Mouse (Mus musculus) adipocyte (in vitro differentiated cells): Measurements from ENCODE around the gene Wdr90.

Source experiments
- DNase-seq: peaks from one replicate; pipeline ENCODE4 v3.0.0-alpha.2; 2016; ENCODE audit warnings: low spot score

Wdr90 gene

DNA sequence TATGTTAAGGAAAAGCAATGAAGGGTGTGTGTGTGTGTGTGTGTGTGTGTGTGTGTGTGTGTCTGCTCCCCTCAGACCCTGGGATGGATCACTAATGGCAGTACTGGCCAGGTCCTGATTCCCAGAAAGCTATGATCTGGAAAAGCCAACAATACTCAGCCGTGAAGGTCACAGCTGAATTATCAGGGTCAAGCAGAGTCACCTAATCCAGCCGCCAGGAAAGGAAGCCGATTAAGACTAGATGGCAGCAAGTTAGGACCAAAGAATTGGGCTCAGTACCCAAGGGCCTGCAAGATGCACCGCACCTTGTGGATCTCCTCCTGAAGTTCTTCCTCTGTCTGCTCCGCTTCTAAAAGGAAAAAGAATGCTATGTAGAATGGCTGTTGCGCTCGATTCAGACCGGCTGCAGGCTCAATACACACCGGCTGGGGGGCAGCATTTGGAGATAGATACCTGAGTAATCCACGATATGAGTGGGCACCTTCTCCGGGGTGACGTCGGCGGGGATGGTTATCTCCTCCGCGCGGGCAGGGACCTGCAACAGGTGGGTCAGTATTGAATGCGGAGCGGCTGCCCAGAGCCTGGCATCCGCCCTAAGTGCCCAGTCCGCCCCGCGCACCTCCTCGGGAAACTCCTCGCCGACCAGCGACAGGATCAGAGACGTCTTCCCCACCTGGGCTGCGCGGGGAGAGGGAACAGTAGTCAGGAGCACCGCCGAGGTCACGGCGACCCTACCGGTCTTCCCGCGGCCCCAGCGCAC, 17.5 kb downstream of the Wdr90 start:
- DNase-seq: no peak

DNA sequence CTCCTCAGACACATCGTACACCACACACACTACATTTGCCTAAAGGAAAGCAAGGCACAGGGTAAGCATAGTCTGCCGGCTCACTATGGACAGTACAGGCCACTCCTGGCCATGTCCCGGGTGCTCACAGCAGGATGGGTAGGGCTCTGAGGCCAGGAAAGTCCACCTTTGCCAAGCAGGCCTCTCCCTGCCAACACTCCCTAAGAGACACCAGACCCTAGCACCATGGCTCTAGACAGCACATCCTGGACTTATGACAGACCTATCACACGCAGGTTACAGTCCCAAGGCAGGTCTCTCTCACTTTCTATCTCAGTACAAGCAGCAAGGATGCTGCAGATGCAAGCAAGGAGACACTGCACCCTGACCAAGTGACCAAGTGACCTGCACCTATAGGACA, 18.2 kb downstream of the Wdr90 start:
- no peak for DNase-seq

DNA sequence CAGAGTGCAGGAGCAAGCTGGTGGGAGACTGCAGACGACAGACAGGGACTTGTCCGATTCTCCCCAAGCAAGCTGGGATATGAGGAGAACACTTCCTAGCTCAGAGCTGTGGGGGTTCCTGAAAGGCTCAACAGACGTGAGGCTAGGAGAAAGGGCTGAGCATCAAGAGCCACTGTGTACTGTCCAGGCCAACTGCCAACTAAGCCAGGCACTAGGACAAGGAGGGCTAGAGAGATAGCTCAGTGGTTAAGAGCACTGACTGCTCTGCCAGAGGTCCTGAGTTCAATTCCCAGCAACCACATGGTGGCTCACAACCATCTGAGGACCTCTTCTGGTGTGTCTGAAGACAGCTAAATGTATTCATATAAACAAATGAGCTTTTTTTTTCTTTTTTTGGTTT, 18.8 kb downstream of the Wdr90 start:
- peak; percentile 63 for DNase-seq

- DNase-seq: no peak
Observed at GRCm38 (mm10) chr17:25841117-25841880, 20.0 kb downstream of the Wdr90 start, which contains the start of gene Gm20683. Gene Gm20683 (minus strand): TSS chr17:25841763.

DNA sequence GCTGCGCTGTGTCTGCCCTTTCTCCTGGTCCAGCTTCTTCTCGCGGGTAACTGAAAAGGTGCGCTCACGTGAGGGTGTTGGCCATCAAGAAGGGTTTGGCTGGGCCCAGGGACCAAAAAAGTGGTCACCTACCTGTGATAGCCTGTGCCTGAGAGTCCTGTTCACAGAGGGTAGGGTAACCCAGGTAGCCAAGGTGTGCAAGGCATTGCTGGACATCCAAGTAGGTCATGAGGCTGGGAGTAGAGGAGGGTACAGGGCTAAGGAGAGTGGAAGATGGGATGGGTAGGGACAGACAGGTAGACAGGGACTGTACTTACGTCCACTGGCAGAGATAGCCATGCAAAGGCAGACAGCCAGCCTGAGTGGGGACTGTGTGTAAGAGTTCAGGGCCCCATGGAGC, 20.8 kb downstream of the Wdr90 start:
- no peak for DNase-seq

- peak; percentile 76 for DNase-seq
Observed at GRCm38 (mm10) chr17:25839455-25840235, 21.7 kb downstream of the Wdr90 start.

DNA sequence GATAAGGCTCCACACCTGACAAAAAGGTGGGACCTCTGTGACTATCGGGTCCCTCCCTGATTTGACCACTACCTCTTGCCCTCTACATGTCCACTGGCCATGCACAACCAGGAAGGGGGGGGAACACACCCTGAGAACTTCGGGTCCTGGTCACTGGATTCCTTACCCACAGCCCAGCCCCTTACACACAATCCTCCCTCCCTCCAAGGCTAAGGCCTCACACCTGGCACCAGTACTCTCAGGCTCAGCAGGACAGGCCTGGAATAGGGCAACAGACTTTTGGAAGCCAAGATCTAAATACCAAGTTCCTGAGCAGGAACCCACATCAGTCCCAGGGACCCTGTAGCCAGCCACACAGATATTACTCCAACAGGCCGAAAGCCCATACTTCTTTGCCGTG, 22.4 kb downstream of the Wdr90 start:
- no peak for DNase-seq

DNA sequence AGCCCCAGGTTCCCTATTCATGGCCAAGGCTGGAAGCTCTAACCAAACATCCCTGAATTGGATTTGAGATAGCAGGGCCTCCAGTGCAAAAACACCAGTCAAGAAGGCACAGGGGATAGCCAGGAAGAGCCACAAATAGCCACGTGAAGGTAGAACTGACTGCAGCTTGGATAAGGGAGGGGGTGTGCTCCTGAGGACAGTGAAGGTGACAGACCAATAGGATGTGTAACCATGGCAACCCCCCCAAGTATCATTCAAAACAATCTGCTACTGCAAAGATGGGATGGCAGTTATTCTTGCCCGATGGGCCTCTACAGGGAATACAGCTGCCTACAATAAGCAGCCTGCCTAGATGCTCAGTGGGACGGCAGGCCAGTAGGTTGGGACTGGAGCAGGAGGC, 23.8 kb downstream of the Wdr90 start:
- DNase-seq: no peak

DNA sequence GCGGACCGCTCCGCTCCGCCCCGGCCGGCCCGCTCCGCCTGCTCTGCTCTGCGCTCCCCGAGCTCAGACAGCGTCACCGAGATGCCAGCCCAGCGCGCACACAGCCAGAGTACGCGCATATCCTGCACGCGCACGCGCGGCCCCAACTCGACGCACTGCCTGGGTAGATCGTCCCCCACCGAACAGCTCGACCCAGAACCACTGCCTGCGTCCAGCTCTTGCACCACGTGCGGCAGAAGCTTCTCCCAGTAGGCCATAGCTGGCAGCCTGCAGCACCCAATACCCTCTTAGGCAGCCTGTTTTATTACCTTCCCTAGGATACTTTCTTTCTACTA, 24.3 kb downstream of the Wdr90 start, which contains the start of gene Rhbdl1:
Gene Rhbdl1 (minus strand): TSS at position 220 of the 335 bp plus-strand sequence.
- no peak for DNase-seq

GRCm38 (mm10) chr17:25836397-25837075, 24.8 kb downstream of the Wdr90 start:
- DNase-seq: peak; percentile 62

DNA sequence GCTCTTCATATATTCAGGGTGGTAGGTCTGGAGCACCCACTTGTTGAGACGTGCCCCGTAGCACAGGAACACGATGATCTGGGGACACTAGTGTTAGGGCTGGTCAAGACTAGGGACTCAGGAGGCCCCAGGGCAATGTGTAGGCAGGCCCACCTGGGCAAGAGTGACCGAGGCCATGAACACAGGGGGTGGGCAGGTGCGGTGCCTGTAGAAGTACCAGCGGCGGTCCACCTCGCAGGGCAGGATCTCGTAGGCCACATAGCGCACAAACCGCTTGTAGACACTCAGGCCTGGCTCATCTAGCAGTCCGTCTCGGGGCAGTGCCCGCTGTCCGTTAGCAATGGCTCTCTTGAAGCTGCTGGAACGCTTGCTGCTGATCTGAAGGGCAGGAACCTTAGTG, 25.5 kb downstream of the Wdr90 start:
- no peak for DNase-seq

DNA sequence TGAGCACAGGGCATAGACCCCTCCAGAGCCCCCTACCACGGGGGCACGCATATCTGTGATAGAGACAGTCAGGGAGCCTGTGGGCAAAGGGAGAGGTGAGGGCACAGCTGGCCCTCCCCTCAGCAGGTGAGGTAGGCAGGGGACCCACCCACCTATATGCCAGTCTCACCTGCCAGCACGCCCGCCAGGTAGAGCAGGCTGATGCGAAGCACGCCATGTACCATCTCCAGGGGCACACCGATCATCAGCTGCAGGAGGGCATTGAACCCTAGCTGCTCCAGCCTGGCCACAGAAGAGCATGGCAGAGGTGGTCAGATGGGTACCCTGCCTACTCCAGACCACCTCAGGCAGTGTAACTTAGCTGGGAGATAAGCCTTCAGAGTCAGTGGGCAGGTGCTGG, 26.0 kb downstream of the Wdr90 start:
- DNase-seq: no peak

DNA sequence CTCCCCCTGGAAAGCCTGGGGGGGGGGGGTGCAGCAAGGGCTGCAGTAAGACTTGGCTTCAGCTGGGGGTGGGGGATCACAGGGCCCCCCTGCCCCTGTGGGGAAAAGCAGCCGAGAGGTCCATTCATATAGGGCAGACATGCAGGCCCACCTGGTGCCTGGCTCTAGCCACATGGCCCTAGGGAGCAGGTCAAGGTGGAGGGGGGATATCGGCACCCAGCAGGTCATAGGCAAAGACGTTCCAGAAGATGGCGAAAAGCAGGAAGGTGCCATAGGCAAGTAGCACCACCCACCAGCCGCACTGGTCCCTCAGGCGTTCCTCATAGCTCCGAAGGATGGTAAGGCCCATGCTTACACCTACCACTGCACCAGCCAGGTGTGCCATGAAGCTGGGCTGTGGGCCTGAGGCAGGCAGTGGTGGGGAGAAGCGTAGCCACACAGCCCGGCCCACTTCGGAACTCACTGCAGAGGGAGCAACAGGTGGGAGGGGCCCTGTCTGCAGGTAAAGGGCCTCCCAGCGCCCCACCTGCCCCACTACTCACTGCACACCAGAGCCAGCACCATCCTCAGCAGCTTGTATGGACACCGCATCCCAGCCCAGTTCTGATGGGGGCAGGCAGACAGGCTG, 26.6 kb downstream of the Wdr90 start:
- DNase-seq: no peak

DNA sequence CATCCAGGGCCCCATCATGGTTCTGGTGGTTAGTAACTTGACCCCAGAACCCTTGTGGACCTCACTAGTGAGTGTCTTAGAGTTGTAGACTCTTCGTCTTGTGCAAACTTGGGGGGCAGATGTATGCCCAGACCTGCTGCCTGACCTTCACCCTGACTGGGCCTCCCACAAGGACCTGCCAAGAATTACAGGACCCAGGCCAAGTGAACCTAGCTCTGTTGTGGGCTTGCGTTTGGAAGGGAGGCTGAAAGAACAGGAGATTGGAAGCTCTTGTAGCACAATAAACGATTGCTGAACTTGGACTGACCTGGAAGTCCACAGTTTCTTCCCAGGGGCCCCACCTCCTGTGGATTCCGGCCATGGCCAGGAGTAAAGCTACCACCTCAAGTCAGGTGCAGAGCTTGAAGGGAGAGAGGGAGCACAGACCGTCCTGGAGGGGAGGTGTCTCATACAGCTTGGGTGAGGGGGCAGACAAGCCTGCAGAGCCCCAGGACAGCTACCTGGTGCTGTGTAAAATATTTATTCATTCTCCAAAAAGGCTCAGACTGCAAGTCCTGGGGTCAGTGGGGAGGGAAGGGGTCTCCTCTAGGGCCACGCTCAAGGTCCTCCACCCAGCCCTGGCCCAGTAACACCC, 27.2 kb downstream of the Wdr90 start:
- DNase-seq: peak; percentile 66

DNA sequence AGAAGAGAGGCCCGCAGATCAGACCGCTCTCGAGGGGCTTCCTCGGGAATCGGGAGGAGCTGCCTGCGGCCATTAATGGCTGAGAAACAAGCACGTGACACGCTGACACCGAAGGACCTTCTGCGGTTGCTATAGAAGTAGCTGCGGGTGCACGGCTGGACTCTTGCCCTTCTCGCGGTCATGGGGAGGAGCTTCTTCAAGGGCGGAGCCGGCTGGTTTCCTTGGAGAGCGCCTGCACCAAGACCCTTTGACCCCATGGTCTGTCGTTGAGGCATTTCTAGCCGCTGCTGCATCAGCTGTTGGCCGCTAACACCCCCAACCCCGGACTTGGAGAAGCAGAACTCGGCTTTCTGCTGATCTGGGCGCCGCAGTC, 28.0 kb downstream of the Wdr90 start, which contains the start of gene Stub1:
Gene Stub1 (minus strand): TSS at position 114 of the 373 bp plus-strand sequence.
- peak; percentile 98 for DNase-seq

- DNase-seq: peak; percentile 100
Observed at GRCm38 (mm10) chr17:25832436-25833290, 28.6 kb downstream of the Wdr90 start.

DNA sequence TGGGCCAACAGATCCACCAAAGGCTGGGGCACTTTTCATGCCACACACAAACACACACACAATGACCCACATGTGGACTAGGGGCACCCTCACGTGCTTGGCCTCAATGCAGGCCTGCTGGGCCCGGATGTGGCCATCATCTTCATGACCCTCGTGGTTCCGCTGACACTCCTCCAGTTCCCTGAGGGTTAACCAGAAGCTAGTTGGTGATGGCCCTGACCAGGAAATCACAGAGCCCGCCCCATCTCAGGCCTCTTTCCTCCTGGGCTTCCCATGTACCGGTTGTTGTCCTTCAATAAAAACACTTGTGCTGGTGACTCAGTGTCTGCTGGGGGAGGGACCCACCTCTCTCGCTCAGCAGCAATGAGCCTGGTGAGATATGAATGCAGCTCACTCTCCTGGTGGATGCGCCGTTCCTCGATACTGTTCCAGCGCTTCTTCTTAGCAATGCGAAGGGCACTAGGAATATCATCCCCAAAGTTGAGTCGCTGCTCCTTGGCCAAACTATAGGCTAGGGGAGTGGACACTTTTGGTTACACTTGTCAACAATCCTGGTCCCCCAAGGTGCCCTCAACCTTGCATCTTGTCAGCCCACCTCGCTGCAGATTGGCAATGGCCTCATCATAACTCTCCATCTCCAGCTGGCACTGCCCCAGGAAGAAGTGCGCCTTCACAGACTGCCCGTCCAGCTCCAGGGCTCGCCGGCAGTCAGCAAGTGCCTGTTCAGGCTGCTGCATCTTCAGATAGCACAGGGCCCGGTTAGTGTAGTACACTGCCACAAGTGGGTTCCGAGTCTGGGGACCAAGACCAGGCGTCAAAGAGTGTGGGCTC, 29.6 kb downstream of the Wdr90 start:
- DNase-seq: peak; percentile 48

DNA sequence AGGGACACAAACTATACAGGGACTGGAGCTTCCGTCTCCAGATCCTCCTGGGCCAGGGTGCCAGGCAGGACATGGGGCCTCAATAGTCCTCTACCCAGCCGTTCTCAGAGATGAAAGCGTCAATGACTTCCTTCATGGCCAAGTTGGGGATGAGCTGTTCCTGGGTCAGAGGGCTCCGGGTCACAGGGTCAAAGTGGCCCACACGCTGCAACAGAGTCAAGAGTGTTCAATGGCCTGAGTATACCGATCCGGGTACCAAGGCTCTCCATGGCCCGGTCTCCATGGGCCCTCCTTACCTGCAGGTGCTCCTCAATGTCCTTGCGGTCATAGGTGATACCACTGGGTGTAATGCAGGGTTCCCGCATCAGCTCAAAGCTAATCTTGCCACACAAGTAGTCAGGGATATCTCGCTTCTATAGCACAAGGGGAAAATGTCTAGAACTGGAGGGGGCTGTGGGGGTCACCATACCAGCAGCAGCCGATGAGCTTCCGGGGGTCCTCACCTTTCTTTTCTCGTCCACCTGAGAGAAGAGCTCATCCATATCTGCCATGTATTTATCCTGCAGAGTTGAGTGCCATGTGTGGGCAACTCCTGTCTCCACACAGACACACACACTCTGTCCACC, 30.4 kb downstream of the Wdr90 start:
- DNase-seq: no peak
